Mouse (Mus musculus) liver, postnatal 0 days (tissue): ENCODE data around the gene Sftpa1.

Experiments
- CTCF ChIP-seq: sonication (generic); IDR thresholded peaks from 2 replicates; pipeline ENCODE4 v1.5.1; 2016; ENCODE audit warnings: antibody characterized with exemption, low read depth
- EP300 ChIP-seq: IDR thresholded peaks from 2 replicates; pipeline ENCODE4 v1.6.1; 2016; ENCODE audit warnings: antibody characterized with exemption, low read depth, mild to moderate bottlenecking

DNA sequence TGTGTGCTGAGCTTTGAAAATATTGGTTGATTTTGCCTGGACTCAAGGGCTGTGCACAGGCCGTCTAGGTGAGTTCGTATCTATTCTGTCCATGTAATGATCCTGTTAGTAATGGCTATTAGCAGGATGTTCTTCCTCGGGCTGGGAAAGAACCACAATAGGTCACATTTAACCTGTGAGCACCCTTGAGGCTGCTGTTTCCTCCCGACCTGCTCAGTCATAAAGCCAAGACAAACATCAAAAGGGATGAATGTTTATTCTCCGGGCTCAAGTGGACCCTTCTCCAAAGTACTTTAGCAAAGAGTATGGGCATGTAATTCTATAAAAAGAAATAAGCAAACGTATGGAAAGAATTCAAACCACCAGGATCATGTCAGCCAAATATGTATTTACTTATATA, 14.5 kb downstream of the Sftpa1 start:
- TF ChIP-seq CTCF (no peak), EP300 (no peak)
